Mouse (Mus musculus) embryonic fibroblast, embryonic 13.5 days (primary cell): ENCODE results near the gene Acsl6.

ENCODE experiments used
- CTCF ChIP-seq: IDR thresholded peaks from 2 replicates; pipeline ENCODE4 v1.5.1; 2011; ENCODE audit warnings: mild to moderate bottlenecking, control low read depth, low read length, moderate library complexity, borderline replicate concordance; ENCODE audit not compliant: insufficient read depth
- POLR2A ChIP-seq: IDR thresholded peaks from 2 replicates; pipeline ENCODE4 v1.6.1; 2011; ENCODE audit warnings: low read depth, mild to moderate bottlenecking, control low read depth, low read length, moderate library complexity

- TF ChIP-seq POLR2A (no peak), CTCF (no peak)
These were observed 40.1 kb upstream of the Acsl6 start for GRCm38 (mm10) chr11:54263405-54264031.
